Mouse (Mus musculus) stomach, embryonic 16.5 days (tissue): ENCODE measurements around the gene Mcts2. TPM values are rescaled to one million over a fixed set of nuclear protein-coding genes. Genes with fewer than 3 reads are reported as not detected.
"Not testable (repeated sequence)": the region's sequence is repeated elsewhere in the genome, so short reads cannot be mapped to it uniquely, and the experiment has no call there.

Experiments
- ATAC-seq: fragments of 200-750 bp; cut with Nextera tagmentation; 2 replicates; pipeline ENCODE4 v1.8.0; 2017; ENCODE audit warnings: moderate number of reproducible peaks, moderate TSS enrichment; ENCODE audit not compliant: insufficient read depth, low FRiP score
- H3K27ac ChIP-seq: fragments of 300-500 bp; sonication (generic); 2 replicates; pipeline ENCODE4 v1.5.1; 2014; ENCODE audit warnings: low read length
- H3K27me3 ChIP-seq: fragments of 300-500 bp; sonication (generic); 2 replicates; pipeline ENCODE4 v1.6.1; 2014; ENCODE audit warnings: low read length, control low read depth, mixed read lengths; ENCODE audit not compliant: control insufficient read depth, insufficient read depth
- H3K36me3 ChIP-seq: fragments of 300-500 bp; sonication (generic); 2 replicates; pipeline ENCODE4 v1.6.1; 2014; ENCODE audit warnings: low read length; ENCODE audit not compliant: control insufficient read depth, insufficient read depth
- H3K4me1 ChIP-seq: fragments of 300-500 bp; sonication (generic); 2 replicates; pipeline ENCODE4 v1.6.1; 2014; ENCODE audit warnings: low read length, control low read depth, mixed read lengths; ENCODE audit not compliant: control insufficient read depth, insufficient read depth
- H3K4me2 ChIP-seq: fragments of 300-500 bp; sonication (generic); 2 replicates; pipeline ENCODE4 v1.6.1; 2014; ENCODE audit warnings: low read depth, low read length, mixed read lengths
- H3K4me3 ChIP-seq: fragments of 300-500 bp; sonication (generic); replicated peaks from 2 replicates; pipeline ENCODE4 v1.5.1; 2014; ENCODE audit warnings: mild to moderate bottlenecking, low read length
- H3K9ac ChIP-seq: fragments of 300-500 bp; sonication (generic); 2 replicates; pipeline ENCODE4 v1.6.1; 2014; ENCODE audit warnings: low read length
- H3K9me3 ChIP-seq: fragments of 300-500 bp; sonication (generic); replicated peaks from 2 replicates; pipeline ENCODE4 v1.6.1; 2016; ENCODE audit warnings: low read length, control low read depth; ENCODE audit not compliant: control insufficient read depth
- WGBS: fragments of 180-500 bp; shearing (Covaris S2); extraction: QIAGEN DNeasy Blood & Tissue Kit; methylation state at CpG from one replicate; pipeline ENCODE4 v1.1.7; 2014; 5-methylcytosine and 5-hydroxymethylcytosine counted together
- polyA plus RNA-seq: library from polyadenylated mRNA; unstranded; fragments of >200 nt; fragmentation: Nextera tagmentation; extraction: Ambion mirVana; gene quantifications from 2 replicates; pipeline ENCODE4 v1.2.1, GENCODE M21; 2015

The Mcts2 gene
- polyA plus RNA-seq, 1 experiment from 2014 or later, result 24.0 TPM

- not testable (repeated sequence) for H3K4me2 ChIP-seq, H3K9me3 ChIP-seq, H3K36me3 ChIP-seq, ATAC-seq, H3K27ac ChIP-seq, H3K9ac ChIP-seq, H3K27me3 ChIP-seq, H3K4me3 ChIP-seq, H3K4me1 ChIP-seq
- WGBS, result 59% methylated on average over 3 of the region's 3 CpGs
These were observed 20.6 kb upstream of the Mcts2 start for GRCm38 (mm10) chr2:152666191-152666590.

GRCm38 (mm10) chr2:152669256-152669638 is 17.6 kb upstream of the Mcts2 start, which contains the start of gene H13:
TSS of gene H13 (plus strand) at chr2:152669461.
- Histone ChIP-seq H3K4me1 (peaks cover 34% of the 10 kb centered on the region), H3K9me3 (no peaks in the 10 kb centered on the region), H3K9ac (peak within 1 kb of the TSS; percentile 88), H3K36me3 (no peaks in the 10 kb centered on the region; the same call in 1 of the 2 replicates), H3K4me2 (peak within 1 kb of the TSS; percentile 78), H3K4me3 (peak within 1 kb of the TSS; percentile 73), H3K27me3 (no peaks in the 10 kb centered on the region), H3K27ac (peak within 1 kb of the TSS; percentile 87)
- under 1% methylated on average over 35 of the region's 35 CpGs for whole genome bisulfite sequencing
- ATAC-seq, result peak; percentile 84

- no peaks in the 10 kb centered on the region; the same call in 1 of the 2 replicates for H3K36me3 ChIP-seq
- H3K9ac ChIP-seq, result peak overlapping the region; percentile 88
- under 1% methylated on average over 46 of the region's 46 CpGs for WGBS
- peak overlapping the region; percentile 73 for H3K4me3 ChIP-seq
- no peaks in the 10 kb centered on the region for H3K27me3 ChIP-seq
- peak overlapping the region; percentile 87 for H3K27ac ChIP-seq
- ATAC-seq, result peak; percentile 69
- peaks cover 34% of the 10 kb centered on the region for H3K4me1 ChIP-seq
- H3K4me2 ChIP-seq, result peak overlapping the region; percentile 78
- H3K9me3 ChIP-seq, result no peaks in the 10 kb centered on the region
These were observed 17.0 kb upstream of the Mcts2 start for GRCm38 (mm10) chr2:152669639-152670484.

GRCm38 (mm10) chr2:152670983-152671641 is 15.7 kb upstream of the Mcts2 start:
- Histone ChIP-seq H3K9me3 (no peaks in the 10 kb centered on the region), H3K4me3 (peak overlapping the region; percentile 73), H3K36me3 (peaks cover 6% of the 10 kb centered on the region), H3K4me2 (peak overlapping the region; percentile 78), H3K27me3 (no peaks in the 10 kb centered on the region), H3K9ac (peak overlapping the region; percentile 88), H3K4me1 (peaks cover 34% of the 10 kb centered on the region), H3K27ac (peak overlapping the region; percentile 87)
- 42% methylated on average over 9 of the region's 9 CpGs for WGBS
- no peak for ATAC-seq

- ATAC-seq, result peak; percentile 56; the same call in 1 of the 2 replicates
- Histone ChIP-seq H3K4me2 (peak overlapping the region; percentile 78), H3K9ac (peak overlapping the region; percentile 88), H3K36me3 (peaks cover 7% of the 10 kb centered on the region), H3K4me3 (peak overlapping the region; percentile 73), H3K9me3 (no peaks in the 10 kb centered on the region), H3K4me1 (peaks cover 34% of the 10 kb centered on the region), H3K27ac (peak overlapping the region; percentile 87; the same call in 1 of the 2 replicates), H3K27me3 (no peaks in the 10 kb centered on the region)
- 19% methylated on average over 5 of the region's 5 CpGs for WGBS
These were observed 15.2 kb upstream of the Mcts2 start for GRCm38 (mm10) chr2:152671642-152671999.

- Histone ChIP-seq H3K4me3 (peak overlapping the region; percentile 73), H3K27me3 (no peaks in the 10 kb centered on the region), H3K4me2 (peak overlapping the region; percentile 78), H3K36me3 (peaks cover 7% of the 10 kb centered on the region), H3K9ac (peak overlapping the region; percentile 54), H3K4me1 (peaks cover 34% of the 10 kb centered on the region), H3K9me3 (no peaks in the 10 kb centered on the region), H3K27ac (no peak overlapping the region)
- 86% methylated on average over 12 of the region's 12 CpGs for WGBS
- ATAC-seq, result no peak
These were observed 14.7 kb upstream of the Mcts2 start for GRCm38 (mm10) chr2:152672166-152672565.

GRCm38 (mm10) chr2:152674148-152674547 is 12.7 kb upstream of the Mcts2 start:
- WGBS, result 62% methylated on average over 11 of the region's 11 CpGs
- no peak overlapping the region for H3K4me2 ChIP-seq
- ATAC-seq, result no peak
- H3K27ac ChIP-seq, result no peak overlapping the region
- H3K27me3 ChIP-seq, result no peaks in the 10 kb centered on the region
- H3K4me1 ChIP-seq, result peaks cover 34% of the 10 kb centered on the region
- H3K4me3 ChIP-seq, result no peak overlapping the region
- H3K36me3 ChIP-seq, result peaks cover 7% of the 10 kb centered on the region
- no peaks in the 10 kb centered on the region for H3K9me3 ChIP-seq
- 0 out of 2 replicates have a peak overlapping the region, but pooled peaks have one; percentile 24 for H3K9ac ChIP-seq

- H3K9ac ChIP-seq, result no peak overlapping the region
- WGBS, result 79% methylated on average over 13 of the region's 13 CpGs
- no peak overlapping the region for H3K4me3 ChIP-seq
- no peak overlapping the region for H3K27ac ChIP-seq
- ATAC-seq, result no peak
- no peak overlapping the region for H3K4me2 ChIP-seq
- peaks cover 34% of the 10 kb centered on the region for H3K4me1 ChIP-seq
- no peaks in the 10 kb centered on the region for H3K27me3 ChIP-seq
- no peaks in the 10 kb centered on the region for H3K9me3 ChIP-seq
- peaks cover 7% of the 10 kb centered on the region for H3K36me3 ChIP-seq
These were observed 11.5 kb upstream of the Mcts2 start for GRCm38 (mm10) chr2:152675252-152675791.

GRCm38 (mm10) chr2:152678302-152678701 is 8.5 kb upstream of the Mcts2 start:
- no peaks in the 10 kb centered on the region for H3K27me3 ChIP-seq
- no peak overlapping the region for H3K4me3 ChIP-seq
- no peak overlapping the region for H3K4me2 ChIP-seq
- no peak for ATAC-seq
- 55% methylated on average over 3 of the region's 3 CpGs for WGBS
- H3K9me3 ChIP-seq, result no peaks in the 10 kb centered on the region
- no peak overlapping the region for H3K27ac ChIP-seq
- no peak overlapping the region for H3K9ac ChIP-seq
- H3K36me3 ChIP-seq, result peaks cover 18% of the 10 kb centered on the region
- H3K4me1 ChIP-seq, result peaks cover 5% of the 10 kb centered on the region
